Mouse (Mus musculus): ENCODE results near the gene Mtmr6.

GRCm38 (mm10) chr14:60257101-60257500, 7.9 kb upstream of the Mtmr6 start:
- no peak for TF ChIP-seq CTCF (IDR thresholded peaks at IDR 0.05; ENCODE audit: low read depth, low read length)
- TF ChIP-seq EP300 (IDR thresholded peaks at IDR 0.05; ENCODE audit: insufficient read depth, low read depth, low read length), result no peak
- no peak for TF ChIP-seq POLR2A (IDR thresholded peaks at IDR 0.05; ENCODE audit: insufficient read depth, low read length)
